Mouse (Mus musculus) limb, embryonic 10.5 days (tissue): ENCODE results near the gene Zmym1. TPM values are rescaled to one million over a fixed set of nuclear protein-coding genes. Genes with fewer than 3 reads are reported as not detected.
A peak's percentile ranks its signal among the peaks of the same experiment; 100 is the strongest.

Source experiments
- DNase-seq: peaks from one replicate; pipeline ENCODE4 v3.0.0-alpha.2; 2017; ENCODE audit warnings: low spot score
- H3K27ac ChIP-seq: fragments of 300-500 bp; sonication (generic); 2 replicates; pipeline ENCODE4 v1.5.1; 2016; ENCODE audit warnings: mild to moderate bottlenecking
- H3K27me3 ChIP-seq: fragments of 300-500 bp; sonication (generic); 2 replicates; pipeline ENCODE4 v1.6.1; 2016; ENCODE audit warnings: low read depth, mild to moderate bottlenecking; ENCODE audit not compliant: poor library complexity, severe bottlenecking
- H3K36me3 ChIP-seq: fragments of 300-500 bp; sonication (generic); 2 replicates; pipeline ENCODE4 v1.6.1; 2016; ENCODE audit warnings: mild to moderate bottlenecking, moderate library complexity
- H3K4me1 ChIP-seq: fragments of 300-500 bp; sonication (generic); 2 replicates; pipeline ENCODE4 v1.6.1; 2016
- H3K4me3 ChIP-seq: fragments of 300-500 bp; sonication (generic); 2 replicates; pipeline ENCODE4 v1.5.1; 2016; ENCODE audit warnings: mild to moderate bottlenecking, moderate library complexity
- H3K9me3 ChIP-seq: fragments of 300-500 bp; sonication (generic); replicated peaks from 2 replicates; pipeline ENCODE4 v1.6.1; 2016; ENCODE audit warnings: mild to moderate bottlenecking
- WGBS: fragments of 180-500 bp; shearing (Covaris S2); methylation state at CpG from one replicate; pipeline ENCODE4 v1.1.7; 2016; 5-methylcytosine and 5-hydroxymethylcytosine counted together
- polyA plus RNA-seq: library from polyadenylated mRNA; unstranded; fragments of >200 nt; fragmentation: Nextera tagmentation; extraction: Ambion mirVana; gene quantifications from 2 replicates; pipeline ENCODE4 v1.2.1, GENCODE M21; 2016

The Zmym1 gene
- polyA plus RNA-seq, 1 experiment from 2014 or later: 35.3 TPM

DNA sequence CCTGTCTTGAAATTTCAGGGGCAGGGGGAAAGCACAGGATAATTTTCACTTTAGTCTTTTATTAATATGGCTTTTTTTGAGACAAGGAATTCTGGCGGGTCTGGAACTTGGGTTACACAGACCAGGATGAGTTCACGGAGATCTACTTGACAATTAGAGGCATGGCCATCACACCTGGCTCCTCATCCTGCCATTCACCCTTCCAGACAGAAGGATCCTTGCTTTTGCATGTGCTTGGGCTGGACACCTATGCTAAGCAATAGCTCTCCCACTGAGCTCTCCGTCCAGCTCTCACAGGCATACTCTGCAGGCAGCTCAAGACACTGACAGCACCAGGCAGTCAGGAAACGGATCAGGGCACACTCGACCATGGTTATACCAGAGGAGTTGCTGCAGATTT is 7.9 kb downstream of the Zmym1 start:
- Histone ChIP-seq H3K36me3 (peaks cover 95% of the 10 kb centered on the region), H3K4me1 (no peaks in the 10 kb centered on the region), H3K27me3 (no peaks in the 10 kb centered on the region), H3K27ac (no peak overlapping the region), H3K4me3 (no peak overlapping the region), H3K9me3 (no peaks in the 10 kb centered on the region)
- WGBS: 95% methylated on average over 5 of the region's 5 CpGs
- DNase-seq: no peak

DNA sequence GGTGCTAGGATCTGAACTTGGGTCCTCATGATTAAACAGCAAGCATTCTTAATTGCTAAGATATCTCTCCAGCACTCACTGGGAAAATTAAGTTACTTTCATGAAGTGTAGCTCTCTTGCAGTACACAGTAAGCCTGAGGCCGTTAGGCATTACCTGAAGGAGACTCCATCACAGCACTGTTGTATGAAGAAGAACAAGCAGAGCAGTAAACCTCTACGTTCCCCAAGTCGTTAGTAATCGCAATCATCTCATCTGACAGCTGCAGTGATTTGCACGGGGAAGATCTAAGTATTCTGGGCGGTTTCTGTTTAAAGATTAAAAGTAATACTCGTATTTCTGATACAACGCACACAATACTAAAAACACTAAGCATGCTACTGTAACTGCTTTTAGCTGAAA is 9.8 kb downstream of the Zmym1 start:
- 90% methylated on average over 8 of the region's 8 CpGs for WGBS
- Histone ChIP-seq H3K4me3 (no peak overlapping the region), H3K9me3 (no peaks in the 10 kb centered on the region), H3K27me3 (no peaks in the 10 kb centered on the region), H3K4me1 (no peaks in the 10 kb centered on the region), H3K27ac (no peak overlapping the region), H3K36me3 (peaks cover 97% of the 10 kb centered on the region)
- DNase-seq: no peak

DNA sequence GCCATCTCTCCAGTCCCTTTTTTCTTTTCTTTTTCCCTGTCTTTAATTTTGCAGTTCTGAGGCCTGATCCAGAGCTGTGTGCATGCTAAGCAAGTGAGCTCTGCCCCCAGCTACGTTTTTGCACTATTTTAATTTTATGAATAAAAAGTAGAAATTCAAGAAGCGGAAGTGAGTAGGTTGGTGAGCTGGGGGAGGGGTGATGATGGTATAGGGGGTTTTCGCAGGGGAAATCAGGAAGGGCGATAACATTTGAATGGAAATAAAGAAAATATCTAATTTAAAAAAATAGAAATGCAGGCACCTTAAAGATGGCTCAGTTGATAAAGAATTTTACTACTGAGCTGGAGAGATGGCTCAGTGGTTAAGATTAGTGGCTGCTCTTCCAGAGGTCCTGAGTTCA is 17.4 kb downstream of the Zmym1 start:
- no peak for DNase-seq
- Histone ChIP-seq H3K4me1 (no peaks in the 10 kb centered on the region), H3K36me3 (peaks cover 96% of the 10 kb centered on the region), H3K27me3 (no peaks in the 10 kb centered on the region), H3K9me3 (no peaks in the 10 kb centered on the region), H3K27ac (no peak overlapping the region), H3K4me3 (no peak overlapping the region)
- WGBS: 89% methylated on average over 4 of the region's 4 CpGs

DNA sequence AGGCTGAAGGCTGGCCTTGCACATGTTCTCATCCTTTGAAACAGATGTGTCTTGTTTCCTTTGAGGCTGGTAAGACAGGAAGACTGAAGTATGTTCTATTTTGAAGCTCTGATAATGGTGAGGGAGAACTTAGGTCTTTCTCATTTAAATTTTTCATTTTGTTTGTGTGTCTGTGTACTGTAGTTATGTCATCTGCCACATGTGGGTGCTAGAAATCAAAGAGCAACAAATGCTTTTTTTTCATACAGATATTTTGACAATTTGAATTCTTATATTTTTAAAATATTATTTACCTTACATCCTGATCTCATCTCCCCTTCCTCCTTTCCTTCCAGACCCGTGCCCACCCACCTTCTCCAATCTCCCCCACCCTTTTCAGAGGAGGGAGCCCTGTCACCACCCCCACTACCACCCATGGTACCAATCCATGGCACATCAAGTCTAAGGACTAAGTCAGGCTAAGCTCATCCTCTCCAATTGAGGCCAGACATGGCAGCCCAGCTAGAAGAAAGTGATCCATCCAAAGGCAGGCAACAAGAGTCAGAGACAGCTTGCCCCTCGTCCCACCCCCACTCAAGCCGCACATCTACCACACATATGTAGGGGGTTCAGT is 21.0 kb downstream of the Zmym1 start:
- H3K36me3 ChIP-seq: peaks cover 96% of the 10 kb centered on the region
- no peaks in the 10 kb centered on the region for H3K4me1 ChIP-seq
- 76% methylated on average over 3 of the region's 3 CpGs for WGBS
- no peaks in the 10 kb centered on the region for H3K27me3 ChIP-seq
- H3K4me3 ChIP-seq: no peak overlapping the region
- DNase-seq: no peak
- H3K9me3 ChIP-seq: no peaks in the 10 kb centered on the region
- H3K27ac ChIP-seq: no peak overlapping the region

DNA sequence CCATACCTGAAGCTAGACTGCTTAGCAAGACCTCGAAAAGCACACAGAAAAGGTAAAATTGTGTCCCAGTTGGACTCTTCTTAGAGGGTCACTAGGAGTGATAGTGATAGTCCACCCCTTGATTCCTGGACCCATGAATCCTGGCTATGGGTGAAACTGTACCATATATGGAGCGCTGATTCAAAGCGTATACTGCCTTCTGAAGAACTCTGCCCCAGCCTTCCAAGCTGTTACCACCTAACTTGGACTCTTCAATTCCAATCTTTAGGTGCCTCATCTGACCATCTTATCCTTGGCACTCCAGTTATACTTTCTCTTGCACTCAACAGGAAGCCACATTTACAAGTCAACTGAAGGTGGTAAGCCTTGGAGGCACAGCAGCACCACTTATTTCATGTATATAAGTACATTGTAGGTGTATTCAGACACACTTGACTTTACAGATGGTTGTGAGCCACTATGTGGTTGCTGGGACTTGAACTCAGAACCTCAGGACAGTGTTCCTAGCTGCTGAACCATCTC is 22.1 kb downstream of the Zmym1 start:
- H3K36me3 ChIP-seq: peaks cover 96% of the 10 kb centered on the region
- H3K27me3 ChIP-seq: no peaks in the 10 kb centered on the region
- H3K4me1 ChIP-seq: no peaks in the 10 kb centered on the region
- no peak overlapping the region for H3K27ac ChIP-seq
- H3K4me3 ChIP-seq: no peak overlapping the region
- no peaks in the 10 kb centered on the region for H3K9me3 ChIP-seq
- DNase-seq: no peak
- WGBS: 89% methylated on average over 3 of the region's 3 CpGs

DNA sequence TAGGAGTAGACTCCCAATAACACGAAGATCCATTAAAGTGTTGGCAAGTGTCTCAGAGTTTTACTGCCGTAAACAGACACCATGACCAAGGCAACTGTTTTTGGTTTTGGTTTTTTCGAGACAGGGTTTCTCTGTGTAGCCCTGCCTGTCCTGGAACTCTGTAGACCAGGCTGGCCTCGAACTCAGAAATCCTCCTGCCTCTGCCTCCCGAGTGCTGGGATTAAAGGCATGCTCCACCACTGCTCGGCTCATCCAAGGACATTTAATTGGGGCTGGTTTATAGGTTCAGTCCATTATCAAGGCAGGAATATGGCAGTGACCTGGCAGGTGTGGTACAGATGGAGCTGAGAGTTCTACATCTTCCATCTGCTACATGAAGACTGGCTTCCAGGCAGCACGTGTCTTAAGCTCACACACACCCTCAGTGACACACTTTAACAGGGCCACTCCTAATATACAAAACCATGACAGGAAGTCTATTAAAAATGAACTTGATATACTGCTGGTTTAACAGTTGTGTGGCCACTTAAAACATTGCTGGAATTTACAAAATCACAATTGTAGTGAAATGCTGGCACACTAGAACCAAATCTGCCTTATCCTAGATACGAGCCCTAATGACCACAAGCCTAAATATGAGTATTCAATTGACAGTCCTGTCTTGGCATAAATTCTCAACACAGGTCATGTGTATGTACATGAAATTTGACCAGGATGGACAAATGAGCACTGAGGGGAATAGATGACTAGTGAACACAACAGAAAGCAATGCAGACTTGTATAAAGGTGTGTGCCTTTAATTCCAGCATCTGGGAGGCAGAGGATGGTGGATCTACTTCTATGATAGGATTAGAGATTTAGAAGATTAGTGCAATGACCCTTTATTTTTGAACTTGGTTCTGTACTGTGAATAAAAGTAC is 22.8 kb downstream of the Zmym1 start:
- DNase-seq: no peak
- Histone ChIP-seq H3K27me3 (no peaks in the 10 kb centered on the region), H3K36me3 (peaks cover 96% of the 10 kb centered on the region), H3K9me3 (no peaks in the 10 kb centered on the region), H3K27ac (no peak overlapping the region), H3K4me1 (no peaks in the 10 kb centered on the region), H3K4me3 (no peak overlapping the region)
- WGBS: 85% methylated on average over 8 of the region's 8 CpGs

DNA sequence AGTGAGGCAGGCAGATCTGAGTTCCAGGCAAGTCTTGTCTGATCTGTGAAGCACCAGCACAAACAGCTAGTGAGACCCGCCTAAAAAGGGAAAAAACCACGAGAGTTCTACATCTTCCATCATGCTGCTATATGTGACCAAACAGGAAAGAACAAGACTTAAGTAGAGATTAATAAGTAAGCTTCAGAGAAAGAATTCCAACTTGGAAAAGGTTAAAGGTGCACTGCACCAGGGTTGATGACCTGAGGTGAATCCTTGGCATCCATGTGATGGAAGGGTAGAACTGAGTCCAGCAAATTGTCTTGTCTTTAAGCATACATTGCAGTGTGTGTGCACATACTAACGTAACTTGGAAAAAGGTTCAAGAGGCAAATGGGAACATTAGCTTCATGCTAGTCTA is 23.8 kb downstream of the Zmym1 start:
- Histone ChIP-seq H3K9me3 (no peaks in the 10 kb centered on the region), H3K27me3 (no peaks in the 10 kb centered on the region), H3K36me3 (peaks cover 98% of the 10 kb centered on the region), H3K4me3 (no peak overlapping the region), H3K4me1 (no peaks in the 10 kb centered on the region), H3K27ac (no peak overlapping the region)
- WGBS: 92% methylated on average over 3 of the region's 3 CpGs
- no peak for DNase-seq

DNA sequence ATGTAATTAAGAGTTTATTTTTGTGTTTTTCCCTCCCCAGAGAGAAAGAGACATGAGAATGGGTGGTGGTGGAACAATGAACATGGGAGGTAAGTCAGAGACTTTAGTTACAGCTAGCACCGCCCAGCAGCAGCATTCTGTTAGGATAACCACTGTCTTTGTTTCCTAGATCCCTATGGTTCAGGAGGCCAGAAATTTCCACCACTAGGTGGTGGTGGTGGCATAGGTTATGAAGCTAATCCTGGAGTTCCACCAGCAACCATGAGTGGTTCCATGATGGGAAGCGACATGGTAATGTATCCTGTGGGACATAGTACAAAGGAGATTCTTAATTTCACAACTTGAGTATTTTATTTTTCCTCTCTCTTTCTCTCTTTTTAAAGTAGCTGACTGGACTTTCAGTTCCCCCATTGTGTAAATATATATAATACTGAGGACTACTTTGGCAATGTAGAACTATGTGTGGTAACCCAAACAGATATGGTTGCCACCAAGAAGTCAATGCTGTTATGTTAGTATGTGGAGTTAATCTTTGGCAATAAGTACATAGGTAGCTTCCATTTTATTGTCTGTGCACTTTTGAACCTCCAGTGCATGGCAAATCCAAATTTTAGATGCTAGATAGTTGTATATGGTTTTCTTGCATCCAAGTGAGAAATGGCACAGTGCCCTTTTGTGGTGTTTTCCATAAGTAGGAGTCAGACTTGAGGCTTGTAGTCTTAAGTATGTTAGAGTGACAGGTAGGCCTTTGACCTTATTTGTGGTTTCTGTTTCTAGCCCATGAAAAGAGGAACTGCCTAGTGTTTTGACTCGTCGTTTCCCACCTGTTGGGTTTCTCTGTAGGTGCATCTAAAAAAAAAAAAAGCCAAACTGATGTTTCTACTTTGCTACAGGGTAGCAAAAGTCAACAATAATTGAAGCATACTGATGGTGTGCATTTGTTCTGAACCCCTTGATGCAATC is 33.4 kb downstream of the Zmym1 start:
- Histone ChIP-seq H3K4me3 (no peak overlapping the region), H3K27ac (no peak overlapping the region), H3K9me3 (no peaks in the 10 kb centered on the region), H3K27me3 (no peaks in the 10 kb centered on the region), H3K4me1 (peaks cover 20% of the 10 kb centered on the region), H3K36me3 (peaks cover 100% of the 10 kb centered on the region)
- peak; percentile 44 for DNase-seq
- WGBS: 89% methylated on average over 4 of the region's 4 CpGs

DNA sequence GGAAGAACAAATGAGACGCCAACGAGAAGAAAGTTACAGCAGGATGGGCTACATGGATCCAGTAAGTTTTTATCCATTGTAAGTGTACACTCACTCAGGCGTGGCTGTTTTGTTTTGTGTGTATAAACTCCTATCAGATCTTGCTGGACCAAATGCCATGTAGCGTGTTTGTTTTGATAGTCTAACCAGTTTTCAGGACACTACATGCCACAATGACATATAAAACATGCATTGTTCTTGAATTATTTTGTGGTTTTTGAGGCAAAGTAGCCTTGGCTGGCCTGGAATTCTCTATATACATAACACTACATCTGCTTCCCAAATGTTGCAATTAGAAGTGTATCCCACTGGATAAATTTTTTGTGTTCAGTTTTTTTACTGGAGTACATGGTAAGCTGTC is 34.1 kb downstream of the Zmym1 start:
- no peak overlapping the region for H3K4me3 ChIP-seq
- H3K9me3 ChIP-seq: no peaks in the 10 kb centered on the region
- no peak overlapping the region for H3K27ac ChIP-seq
- no peaks in the 10 kb centered on the region for H3K27me3 ChIP-seq
- 94% methylated on average over 4 of the region's 4 CpGs for WGBS
- peaks cover 100% of the 10 kb centered on the region for H3K36me3 ChIP-seq
- H3K4me1 ChIP-seq: peaks cover 20% of the 10 kb centered on the region
- no peak for DNase-seq

DNA sequence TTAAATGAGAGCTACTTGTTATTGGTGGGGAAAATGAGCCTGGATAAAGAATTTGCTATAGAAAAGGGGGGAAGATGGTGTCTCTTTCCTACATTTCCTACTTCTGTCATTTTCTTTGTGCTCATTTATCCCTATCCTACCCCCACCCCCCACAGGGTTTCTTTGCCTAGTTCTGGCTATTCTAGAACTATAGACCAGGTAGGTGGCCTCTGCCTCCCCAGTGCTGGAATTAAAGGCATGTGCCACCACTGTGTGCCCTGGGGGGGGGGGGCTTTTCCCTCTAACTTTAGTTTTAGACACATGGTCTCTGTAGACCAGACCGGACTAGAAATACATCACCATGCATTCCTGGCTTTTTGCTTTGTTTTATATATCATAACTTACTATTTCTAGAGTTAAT is 36.7 kb downstream of the Zmym1 start:
- H3K36me3 ChIP-seq: peaks cover 74% of the 10 kb centered on the region
- H3K27me3 ChIP-seq: no peaks in the 10 kb centered on the region
- no peaks in the 10 kb centered on the region for H3K9me3 ChIP-seq
- peaks cover 20% of the 10 kb centered on the region for H3K4me1 ChIP-seq
- DNase-seq: no peak
- no peak overlapping the region for H3K27ac ChIP-seq
- H3K4me3 ChIP-seq: peak overlapping the region; percentile 100
- WGBS: 80% methylated on average over 1 of the region's 1 CpGs

DNA sequence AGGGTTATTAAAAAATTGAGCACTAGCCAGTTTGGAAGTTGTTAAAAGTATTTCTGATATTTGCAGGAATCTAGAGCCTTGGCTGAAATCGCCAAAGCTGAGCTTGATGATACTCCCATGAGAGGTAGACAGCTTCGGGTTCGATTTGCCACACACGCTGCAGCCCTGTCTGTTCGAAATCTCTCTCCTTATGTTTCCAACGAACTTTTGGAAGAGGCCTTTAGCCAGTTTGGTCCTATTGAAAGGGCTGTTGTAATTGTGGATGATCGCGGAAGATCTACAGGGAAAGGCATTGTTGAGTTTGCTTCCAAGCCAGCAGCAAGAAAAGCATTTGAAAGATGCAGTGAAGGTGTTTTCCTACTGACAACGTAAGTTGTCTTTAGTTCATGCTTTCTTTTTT is 37.8 kb downstream of the Zmym1 start:
- DNase-seq: no peak
- H3K4me3 ChIP-seq: peak overlapping the region; percentile 100
- H3K27ac ChIP-seq: 0 out of 2 replicates have a peak overlapping the region, but pooled peaks have one; percentile 100
- no peaks in the 10 kb centered on the region for H3K9me3 ChIP-seq
- peaks cover 20% of the 10 kb centered on the region for H3K4me1 ChIP-seq
- WGBS: 6% methylated on average over 9 of the region's 9 CpGs
- H3K27me3 ChIP-seq: no peaks in the 10 kb centered on the region
- H3K36me3 ChIP-seq: peaks cover 64% of the 10 kb centered on the region

DNA sequence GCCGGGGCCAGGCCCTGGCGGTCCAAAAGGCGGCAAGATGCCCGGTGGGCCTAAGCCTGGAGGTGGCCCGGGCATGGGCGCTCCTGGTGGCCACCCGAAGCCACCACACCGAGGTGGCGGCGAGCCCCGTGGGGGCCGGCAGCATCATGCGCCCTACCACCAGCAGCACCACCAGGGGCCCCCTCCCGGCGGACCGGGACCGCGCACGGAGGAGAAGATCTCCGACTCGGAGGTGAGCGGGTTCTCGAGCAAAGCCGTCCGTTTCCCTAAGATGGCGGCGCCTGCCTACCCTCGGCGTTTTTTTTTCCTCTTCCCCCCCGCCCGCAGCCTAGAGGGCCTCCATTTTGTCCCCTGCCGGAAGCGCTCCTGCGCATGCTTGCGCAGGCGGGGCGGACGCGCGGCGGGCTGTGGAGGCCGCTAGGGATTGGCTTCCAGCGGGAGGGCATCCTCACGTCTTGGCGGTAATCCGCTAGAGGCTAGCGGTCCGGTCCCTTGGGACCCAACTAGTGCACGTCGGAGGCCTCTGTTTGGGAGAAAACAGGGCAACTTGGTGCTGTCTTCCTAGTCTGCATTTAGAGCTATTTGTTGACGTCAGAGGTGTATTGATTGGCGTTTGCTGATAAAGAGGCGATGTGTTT is 38.8 kb downstream of the Zmym1 start:
- H3K27me3 ChIP-seq: no peaks in the 10 kb centered on the region
- peak; percentile 91 for DNase-seq
- H3K9me3 ChIP-seq: no peaks in the 10 kb centered on the region
- WGBS: under 1% methylated on average over 53 of the region's 53 CpGs
- peak overlapping the region; percentile 100 for H3K27ac ChIP-seq
- peaks cover 20% of the 10 kb centered on the region for H3K4me1 ChIP-seq
- peak overlapping the region; percentile 100 for H3K4me3 ChIP-seq
- H3K36me3 ChIP-seq: peaks cover 53% of the 10 kb centered on the region
